Mouse (Mus musculus) G1E (cell line): ENCODE results near the gene Smim24. TPM values are rescaled to one million over a fixed set of nuclear protein-coding genes. Genes with fewer than 3 reads are reported as not detected.

Experiments
- ATAC-seq: 2 replicates; pipeline ENCODE4 v1.8.0; 2016; ENCODE audit warnings: mild to moderate bottlenecking; ENCODE audit not compliant: insufficient number of reproducible peaks, poor library complexity, low FRiP score, severe bottlenecking; ENCODE audit errors: extremely low read depth
- DNase-seq: peaks from one replicate; pipeline ENCODE4 v3.0.0; 2012; ENCODE audit warnings: low spot score
- H3K27me3 ChIP-seq: 2 replicates; pipeline ENCODE4 v1.6.1; 2012; ENCODE audit warnings: mild to moderate bottlenecking, low read length, inconsistent platforms; ENCODE audit not compliant: insufficient read depth
- H3K36me3 ChIP-seq: replicated peaks from 2 replicates; pipeline ENCODE3; 2012; ENCODE audit warnings: mild to moderate bottlenecking, inconsistent platforms
- H3K4me1 ChIP-seq: 2 replicates; pipeline ENCODE4 v1.6.1; 2012; ENCODE audit warnings: low read depth, low read length, inconsistent platforms, mixed read lengths; ENCODE audit not compliant: insufficient read depth
- H3K4me3 ChIP-seq: 2 replicates; pipeline ENCODE4 v1.5.1; 2012; ENCODE audit warnings: low read depth, mild to moderate bottlenecking, inconsistent platforms, low read length, moderate library complexity, mixed read lengths
- H3K9me3 ChIP-seq: replicated peaks from 2 replicates; pipeline ENCODE4 v1.6.1; 2012; ENCODE audit warnings: inconsistent platforms
- CTCF ChIP-seq: IDR thresholded peaks from 2 replicates; pipeline ENCODE4 v1.5.1; 2012; ENCODE audit warnings: low read depth, low read length, inconsistent platforms, mixed read lengths
- GATA1 ChIP-seq: IDR thresholded peaks from 2 replicates; pipeline ENCODE4 v1.6.1; 2012; ENCODE audit warnings: borderline replicate concordance, low read length, inconsistent platforms, mixed read lengths
- GATA2 ChIP-seq: IDR thresholded peaks from 2 replicates; pipeline ENCODE4 v1.6.1; 2012; ENCODE audit warnings: low read depth, low read length, inconsistent platforms, borderline replicate concordance
- POLR2AphosphoS5 ChIP-seq: IDR thresholded peaks from 2 replicates; pipeline ENCODE4 v1.6.1; 2012; ENCODE audit warnings: low read depth, low read length, inconsistent platforms; ENCODE audit not compliant: insufficient replicate concordance
- TAL1 ChIP-seq: conservative IDR thresholded peaks from 2 replicates; pipeline ENCODE4 v1.6.1; 2012; ENCODE audit warnings: low read depth, low read length, inconsistent platforms, mixed read lengths
- polyA plus RNA-seq: library from polyadenylated mRNA; stranded (reverse); fragments of >175 nt; gene quantifications from 2 replicates; pipeline ENCODE4 v1.2.3, GENCODE M21; 2012
- total RNA-seq, 2 experiments: library from RNA; stranded (forward) in 1 of 2; stranded (reverse) in 1 of 2; fragments of 200-1000 nt in 1 of 2; fragments of >200 nt in 1 of 2; fragmentation: Nextera tagmentation in 1 of 2; gene quantifications; 2 replicates each; pipeline ENCODE4 v1.2.3; 2014 to 2017

Gene Smim24
- total and polyA plus RNA-seq, 3 experiments: 1.6 to 13.8 (median 3.5) TPM

DNA sequence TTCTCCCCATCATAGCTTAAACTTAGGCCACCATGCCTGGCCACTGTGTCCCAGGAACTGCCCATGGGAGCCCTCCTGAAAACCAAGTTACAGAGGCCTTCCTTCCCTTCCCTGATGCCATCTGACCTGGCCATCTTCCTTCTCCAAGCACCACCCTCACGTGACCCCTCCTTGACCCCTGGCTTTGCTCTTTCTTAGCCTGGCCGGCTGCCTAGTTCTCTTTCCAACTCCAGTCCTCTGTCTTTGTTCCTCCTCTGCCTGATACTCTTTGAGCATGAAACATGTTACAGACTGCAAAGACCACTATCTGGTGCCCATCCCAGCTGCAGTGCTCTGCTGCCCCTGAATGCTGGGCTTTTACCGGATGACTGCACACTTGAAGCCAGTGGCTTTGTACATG is 3.5 kb upstream of the Smim24 start:
- peaks cover 2% of the 10 kb centered on the region; the same call in 1 of the 2 replicates for H3K27me3 ChIP-seq
- peaks cover 70% of the 10 kb centered on the region for H3K4me1 ChIP-seq
- no peak overlapping the region for H3K4me3 ChIP-seq
- no peak for ATAC-seq
- no peaks in the 10 kb centered on the region for H3K9me3 ChIP-seq
- TF ChIP-seq CTCF (no peak), GATA2 (no peak), GATA1 (no peak), TAL1 (no peak), POLR2AphosphoS5 (no peak)
- no peak for DNase-seq
- H3K36me3 ChIP-seq: peaks cover 75% of the 10 kb centered on the region

DNA sequence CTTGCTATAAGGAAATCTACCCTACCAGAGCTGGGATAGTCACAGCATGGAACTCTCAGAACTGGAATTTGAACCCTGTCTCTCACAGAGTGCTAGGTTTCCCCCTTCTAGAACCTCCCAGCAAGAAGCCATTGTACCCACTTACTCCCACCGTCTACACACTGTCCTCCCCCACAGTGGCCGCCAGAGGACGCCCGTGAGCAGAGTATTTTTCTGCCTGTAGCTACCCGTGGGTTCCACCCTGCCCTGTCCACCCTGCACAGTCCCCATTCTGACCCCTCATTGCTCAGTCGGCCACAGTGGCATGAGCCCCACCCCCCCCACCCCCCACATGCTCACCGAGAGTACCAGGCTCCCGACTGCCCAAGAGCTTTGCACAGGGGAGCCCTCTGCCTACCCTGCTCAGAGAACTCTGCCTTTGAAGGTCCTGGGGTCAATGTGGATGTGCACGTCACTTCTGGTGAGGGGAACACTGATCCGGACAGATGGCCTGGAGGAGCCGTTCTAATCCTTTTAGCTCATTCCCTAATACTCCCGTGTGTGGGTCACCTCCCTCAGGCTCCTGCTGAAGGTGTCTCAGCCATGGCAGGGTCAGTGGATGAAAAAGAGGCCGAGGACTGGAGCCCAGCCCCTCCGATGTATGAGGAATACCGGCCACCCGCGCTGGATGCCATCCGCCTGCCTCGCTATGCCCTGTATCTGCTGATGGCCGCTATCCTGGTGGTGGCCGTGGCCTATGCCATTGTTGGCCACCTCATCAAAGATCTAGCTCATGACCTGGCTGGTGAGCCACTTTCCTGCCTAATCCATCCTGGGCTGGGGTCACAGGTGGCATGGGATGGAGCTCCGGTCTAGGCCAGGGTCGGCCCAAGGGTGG is 2.8 kb upstream of the Smim24 start:
- no peaks in the 10 kb centered on the region for H3K9me3 ChIP-seq
- H3K27me3 ChIP-seq: peaks cover 2% of the 10 kb centered on the region; the same call in 1 of the 2 replicates
- H3K4me1 ChIP-seq: peaks cover 68% of the 10 kb centered on the region
- DNase-seq: peak; percentile 74
- peak; percentile 54 for ATAC-seq
- no peak for TF ChIP-seq POLR2AphosphoS5
- peak; percentile 99 for TF ChIP-seq CTCF
- no peak for TF ChIP-seq GATA1
- TF ChIP-seq TAL1: no peak
- TF ChIP-seq GATA2: no peak
- H3K4me3 ChIP-seq: no peak overlapping the region
- H3K36me3 ChIP-seq: peaks cover 77% of the 10 kb centered on the region

DNA sequence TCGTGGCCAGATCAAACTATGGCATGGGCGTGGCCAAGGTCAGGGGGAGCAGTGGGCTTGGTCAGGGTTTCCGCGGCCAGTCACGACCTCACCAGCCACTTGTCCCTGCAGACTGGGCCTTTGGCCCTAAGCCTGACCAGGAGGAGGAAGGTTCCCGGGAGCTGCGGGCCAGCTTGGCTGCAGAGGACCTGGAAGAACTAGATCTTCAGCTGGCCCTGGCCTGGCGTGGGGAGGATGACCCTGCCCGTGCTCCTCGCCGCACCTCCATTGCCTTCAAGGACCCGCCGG is 2.2 kb upstream of the Smim24 start:
- TF ChIP-seq POLR2AphosphoS5: no peak
- TF ChIP-seq TAL1: no peak
- TF ChIP-seq GATA1: no peak
- H3K9me3 ChIP-seq: no peaks in the 10 kb centered on the region
- H3K36me3 ChIP-seq: peaks cover 72% of the 10 kb centered on the region
- peaks cover 2% of the 10 kb centered on the region; the same call in 1 of the 2 replicates for H3K27me3 ChIP-seq
- H3K4me3 ChIP-seq: no peak overlapping the region
- DNase-seq: no peak
- no peak for ATAC-seq
- H3K4me1 ChIP-seq: peaks cover 62% of the 10 kb centered on the region

DNA sequence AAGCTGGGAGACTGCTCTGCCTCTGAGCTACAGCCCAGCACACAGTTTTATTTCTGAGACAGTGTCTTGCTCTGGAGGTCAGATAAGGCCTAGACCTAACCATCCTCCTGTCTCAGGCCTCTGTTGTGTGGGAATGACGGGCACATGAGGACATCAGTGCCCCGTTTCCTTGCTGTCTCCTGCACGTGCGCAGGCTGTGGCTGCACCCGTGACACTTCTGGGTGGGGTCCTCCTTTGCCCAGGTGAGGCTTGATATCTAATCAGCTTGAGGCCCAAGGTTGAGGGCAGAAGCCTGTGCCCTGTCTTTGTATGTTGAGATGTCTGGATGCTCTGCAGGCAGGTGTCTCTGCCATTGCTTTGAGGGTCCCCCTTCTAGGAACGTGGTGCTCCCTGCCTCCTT is 581 bp upstream of the Smim24 start:
- no peak for DNase-seq
- peaks cover 45% of the 10 kb centered on the region for H3K4me1 ChIP-seq
- ATAC-seq: no peak
- no peak for TF ChIP-seq TAL1
- TF ChIP-seq POLR2AphosphoS5: no peak
- peaks cover 56% of the 10 kb centered on the region for H3K36me3 ChIP-seq
- no peaks in the 10 kb centered on the region for H3K9me3 ChIP-seq
- H3K27me3 ChIP-seq: peaks cover 8% of the 10 kb centered on the region; the same call in 1 of the 2 replicates
- H3K4me3 ChIP-seq: no peak overlapping the region

DNA sequence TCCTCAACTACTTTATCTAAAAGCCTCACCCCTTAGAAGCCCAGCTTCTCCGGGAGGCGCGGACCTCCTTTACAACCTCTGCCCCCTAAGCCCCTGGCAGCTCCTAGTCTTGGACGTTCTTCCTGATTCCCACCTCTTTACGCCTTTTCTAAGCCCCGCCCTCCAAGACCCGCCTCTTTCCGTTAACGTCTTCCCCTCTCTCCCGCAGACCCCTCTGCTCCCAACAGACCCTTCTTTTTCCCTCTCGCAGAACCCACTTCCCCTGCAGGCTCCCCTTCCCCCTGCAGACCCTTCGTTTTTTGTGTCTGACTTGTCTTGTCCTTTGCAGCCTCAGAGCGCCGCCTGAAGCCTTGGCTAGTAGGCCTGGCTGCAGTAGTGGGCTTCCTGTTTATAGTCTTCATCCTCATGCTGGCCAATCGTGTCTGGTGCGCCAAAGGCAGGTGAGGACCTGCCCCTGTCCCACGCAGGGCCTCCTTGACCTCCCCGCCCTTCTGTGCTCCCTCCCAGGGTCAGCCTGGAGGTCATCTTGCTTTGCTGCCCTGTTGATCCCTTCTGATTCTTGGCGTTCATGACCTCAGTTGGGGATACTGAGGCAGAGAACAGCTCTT is 709 bp downstream of the Smim24 start:
- H3K9me3 ChIP-seq: no peaks in the 10 kb centered on the region
- H3K4me3 ChIP-seq: peak overlapping the region; percentile 44; the same call in 1 of the 2 replicates
- peaks cover 15% of the 10 kb centered on the region; the same call in 1 of the 2 replicates for H3K27me3 ChIP-seq
- H3K4me1 ChIP-seq: peaks cover 35% of the 10 kb centered on the region
- no peak for TF ChIP-seq POLR2AphosphoS5
- no peak for TF ChIP-seq GATA1
- no peak for TF ChIP-seq GATA2
- TF ChIP-seq CTCF: no peak
- no peak for TF ChIP-seq TAL1
- H3K36me3 ChIP-seq: peaks cover 43% of the 10 kb centered on the region
- no peak for DNase-seq
- ATAC-seq: no peak

DNA sequence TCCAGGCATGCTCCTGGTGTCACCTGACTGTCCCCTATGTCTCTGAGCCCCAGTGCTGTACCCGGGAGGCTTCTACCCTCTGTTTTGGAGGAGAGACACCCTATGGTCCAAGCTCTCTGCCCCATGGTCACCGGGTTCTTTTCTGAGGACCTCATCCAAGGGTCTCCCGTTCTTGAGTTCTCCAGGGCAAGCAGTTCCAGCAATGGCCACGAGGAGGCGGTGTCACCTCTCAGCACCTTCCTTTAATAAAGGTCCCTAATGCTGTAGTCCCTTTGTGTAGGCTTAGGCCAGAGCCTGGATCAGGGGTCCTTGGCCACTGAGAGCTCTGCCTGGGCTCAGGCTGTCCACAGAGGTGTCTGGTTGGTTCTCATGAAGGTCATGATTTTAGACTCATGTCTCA is 2.3 kb downstream of the Smim24 start:
- H3K4me3 ChIP-seq: no peak overlapping the region
- H3K36me3 ChIP-seq: peaks cover 35% of the 10 kb centered on the region
- DNase-seq (no peak), ATAC-seq (no peak; the same call in 1 of the 2 replicates)
- H3K4me1 ChIP-seq: peaks cover 23% of the 10 kb centered on the region
- H3K9me3 ChIP-seq: no peaks in the 10 kb centered on the region
- H3K27me3 ChIP-seq: peaks cover 23% of the 10 kb centered on the region; the same call in 1 of the 2 replicates
- TF ChIP-seq CTCF (peak; percentile 99), GATA1 (no peak)

DNA sequence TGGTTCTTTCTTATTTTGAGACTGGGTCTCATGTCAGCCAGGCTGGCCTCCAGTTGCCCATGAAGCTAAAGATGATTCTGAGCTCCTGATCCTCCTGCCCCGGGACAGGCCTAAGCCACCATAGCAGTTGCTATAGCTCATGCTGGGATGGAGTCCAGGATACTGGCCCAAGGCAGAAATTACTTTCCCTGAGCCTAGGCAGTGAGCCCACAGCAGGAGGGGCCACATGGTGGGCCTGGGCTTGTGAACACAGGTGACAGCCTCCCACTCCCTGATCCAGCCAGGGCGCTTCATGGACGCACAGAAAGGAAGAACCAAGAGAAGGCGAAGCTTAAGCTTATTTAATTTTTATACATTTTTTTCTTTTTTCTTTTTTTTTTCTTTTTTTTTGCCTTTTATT is 3.0 kb downstream of the Smim24 start:
- no peak for DNase-seq
- TF ChIP-seq GATA1 (no peak), GATA2 (no peak), POLR2AphosphoS5 (no peak), TAL1 (no peak), CTCF (no peak)
- no peaks in the 10 kb centered on the region for H3K9me3 ChIP-seq
- ATAC-seq: no peak
- peaks cover 24% of the 10 kb centered on the region; the same call in 1 of the 2 replicates for H3K27me3 ChIP-seq
- no peak overlapping the region for H3K4me3 ChIP-seq
- H3K4me1 ChIP-seq: peaks cover 24% of the 10 kb centered on the region
- peaks cover 35% of the 10 kb centered on the region for H3K36me3 ChIP-seq
